Mouse (Mus musculus): ENCODE measurements around the gene Nfe2.
"Not testable (repeated sequence)": the region's sequence is repeated elsewhere in the genome, so short reads cannot be mapped to it uniquely, and the experiment has no call there.

The Nfe2 gene

GRCm38 (mm10) chr15:103290843-103291242 lies 32.6 kb upstream of the Nfe2 start:
- no peak for DNase-seq (ENCODE audit: low spot score)

DNA sequence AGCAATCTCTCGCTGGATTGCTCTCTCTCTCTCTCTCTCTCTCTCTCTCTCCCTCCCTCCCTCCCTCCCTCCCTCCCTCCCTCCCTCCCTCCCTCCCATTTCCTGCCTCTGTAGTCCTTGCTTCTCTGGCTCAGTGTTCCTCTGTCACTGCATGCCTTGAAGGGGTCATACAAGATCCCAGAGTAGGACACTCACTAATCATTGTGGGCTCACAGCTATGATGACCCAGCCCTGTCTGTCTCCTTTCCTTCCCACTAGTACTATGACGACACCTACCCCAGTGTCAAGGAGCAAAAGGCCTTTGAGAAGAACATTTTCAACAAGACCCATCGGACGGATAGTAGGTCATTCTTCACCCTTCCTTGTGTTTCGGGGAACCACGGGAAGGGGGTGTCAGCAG lies 32.2 kb upstream of the Nfe2 start:
- DNase-seq (ENCODE audit: low spot score) = no peak

GRCm38 (mm10) chr15:103289600-103289999 lies 31.4 kb upstream of the Nfe2 start:
- DNase-seq (ENCODE audit: low spot score) = no peak

DNA sequence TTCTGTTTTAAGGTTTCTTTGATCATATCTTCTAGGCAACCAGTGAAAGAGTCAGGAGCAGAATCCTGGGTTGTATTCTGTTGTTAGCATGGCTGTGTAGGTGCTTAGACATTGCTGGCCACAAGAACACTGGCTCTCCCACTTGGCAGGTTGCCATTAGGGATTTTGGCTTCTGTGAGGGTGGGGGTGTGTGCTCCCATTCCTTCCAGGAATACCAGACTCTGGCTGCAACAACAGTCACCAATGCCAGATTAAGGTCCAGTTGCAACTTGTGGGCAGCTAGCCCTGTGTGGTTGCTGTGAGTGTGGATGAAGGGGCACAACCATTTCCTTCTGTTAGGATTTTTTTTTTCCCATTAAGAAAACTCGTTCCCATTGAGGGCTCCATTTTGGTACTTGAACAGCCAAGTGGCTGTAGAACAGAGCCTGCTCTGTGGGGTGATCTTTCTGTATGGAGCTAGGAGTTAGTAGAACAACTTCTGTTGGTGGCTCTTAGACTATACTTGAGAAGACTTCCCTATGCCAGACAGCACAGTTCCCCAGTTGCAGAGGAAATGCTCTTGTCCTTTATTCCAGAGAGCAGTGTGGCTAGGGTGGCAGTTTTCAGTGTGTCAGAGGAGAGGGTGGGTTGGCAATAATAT lies 27.7 kb upstream of the Nfe2 start:
- peak; percentile 46 for DNase-seq (ENCODE audit: low spot score)

- DNase-seq (ENCODE audit: low spot score) = no peak
These were observed 26.4 kb upstream of the Nfe2 start for GRCm38 (mm10) chr15:103284647-103285046.

- no peak for DNase-seq (ENCODE audit: low spot score)
These were observed 25.9 kb upstream of the Nfe2 start for GRCm38 (mm10) chr15:103284066-103284465.

DNA sequence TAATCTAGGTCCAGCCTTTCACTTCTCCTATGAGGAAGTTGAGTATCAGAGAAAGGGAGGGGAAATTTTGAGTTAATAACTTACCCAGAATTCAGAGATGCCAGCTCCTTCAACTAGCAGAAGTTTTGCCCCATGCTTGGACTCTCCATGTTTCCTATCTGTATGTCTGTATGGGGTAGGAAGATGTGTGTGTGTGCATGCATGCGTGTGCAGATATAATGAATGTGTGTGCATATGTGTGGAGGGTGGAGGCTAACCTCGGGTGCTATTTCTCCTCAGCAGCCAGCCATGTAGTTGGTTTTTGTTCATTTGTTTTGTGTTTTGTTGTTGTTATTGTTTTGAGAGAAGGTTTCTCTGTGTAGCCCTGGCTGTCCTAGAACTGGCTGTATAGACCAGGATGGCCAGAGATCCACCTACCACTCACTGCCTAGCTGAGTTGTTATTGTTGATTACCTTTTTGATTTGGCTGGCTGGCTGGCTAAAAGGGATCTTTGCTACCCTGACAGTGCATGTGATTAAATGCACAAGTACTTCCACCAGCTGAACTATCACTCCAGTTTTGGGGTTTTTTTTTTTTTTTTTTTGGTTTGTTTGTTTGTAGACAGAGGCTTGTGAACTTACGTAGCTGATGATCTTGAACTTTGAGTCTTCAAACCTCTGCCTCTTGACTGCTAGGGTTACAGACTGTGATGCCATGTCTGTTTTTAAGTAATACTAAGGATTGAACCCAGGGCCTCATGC lies 23.4 kb upstream of the Nfe2 start:
- DNase-seq (ENCODE audit: low spot score) = no peak

DNA sequence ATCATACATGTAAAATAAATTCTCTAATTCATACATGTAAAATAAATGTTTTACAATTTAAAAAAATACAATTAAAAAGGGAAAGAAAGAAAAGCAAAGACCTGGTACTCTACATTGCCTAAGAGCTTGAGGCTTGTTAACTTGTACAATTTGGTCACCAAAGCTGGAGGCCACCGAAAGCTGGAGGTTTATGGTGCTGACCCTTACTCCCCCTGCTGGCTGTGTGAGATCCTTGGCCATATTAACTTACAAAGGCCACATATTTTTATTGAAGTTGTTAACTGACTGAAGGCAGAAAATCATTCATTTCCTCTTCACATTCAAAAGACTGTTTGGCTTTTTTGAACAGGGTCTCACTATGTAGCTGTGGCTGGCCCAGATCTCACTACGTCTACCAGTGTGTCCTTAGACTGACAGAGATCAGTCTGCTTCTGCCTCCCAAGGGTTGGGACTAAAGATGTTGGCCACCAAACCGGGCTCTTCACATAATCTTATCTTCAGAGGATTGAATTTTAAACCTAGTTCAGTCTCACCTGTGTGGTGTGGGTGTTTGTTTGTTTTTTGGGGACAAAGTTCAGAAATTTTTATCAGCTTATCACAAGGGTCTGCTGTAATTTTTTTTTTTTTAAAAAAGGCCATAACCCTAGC lies 22.7 kb upstream of the Nfe2 start:
- DNase-seq (ENCODE audit: low spot score) = no peak

GRCm38 (mm10) chr15:103279750-103280149 lies 21.5 kb upstream of the Nfe2 start:
- no peak for DNase-seq (ENCODE audit: low spot score)

DNA sequence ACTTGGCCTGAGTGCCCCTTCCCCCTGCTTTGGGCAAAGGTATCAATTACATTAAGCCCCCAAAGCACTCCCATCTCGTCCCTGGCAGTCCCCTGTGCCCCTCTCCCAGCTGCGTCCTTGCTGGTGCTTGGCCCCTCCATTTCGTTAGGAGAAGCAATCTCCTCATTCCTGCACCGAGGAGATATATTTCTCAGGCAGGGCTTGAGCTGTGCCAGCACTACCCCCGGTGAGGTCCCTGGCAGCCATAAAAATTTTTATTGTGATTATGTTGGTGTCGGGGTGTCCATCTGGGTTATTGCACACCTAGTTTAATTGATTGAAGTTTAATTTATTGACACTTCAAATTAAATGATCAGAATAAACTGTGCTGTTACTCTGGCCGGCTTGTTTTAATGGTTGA lies 19.7 kb upstream of the Nfe2 start:
- no peak for DNase-seq (ENCODE audit: low spot score)

GRCm38 (mm10) chr15:103275943-103276342 lies 17.7 kb upstream of the Nfe2 start:
- not testable (repeated sequence) for DNase-seq (ENCODE audit: low spot score)

GRCm38 (mm10) chr15:103272419-103273279 lies 14.4 kb upstream of the Nfe2 start, which contains the start of gene Copz1:
TSS of gene Copz1 (plus strand) at chr15:103272714.
- peak; percentile 90 for DNase-seq (ENCODE audit: low spot score)

DNA sequence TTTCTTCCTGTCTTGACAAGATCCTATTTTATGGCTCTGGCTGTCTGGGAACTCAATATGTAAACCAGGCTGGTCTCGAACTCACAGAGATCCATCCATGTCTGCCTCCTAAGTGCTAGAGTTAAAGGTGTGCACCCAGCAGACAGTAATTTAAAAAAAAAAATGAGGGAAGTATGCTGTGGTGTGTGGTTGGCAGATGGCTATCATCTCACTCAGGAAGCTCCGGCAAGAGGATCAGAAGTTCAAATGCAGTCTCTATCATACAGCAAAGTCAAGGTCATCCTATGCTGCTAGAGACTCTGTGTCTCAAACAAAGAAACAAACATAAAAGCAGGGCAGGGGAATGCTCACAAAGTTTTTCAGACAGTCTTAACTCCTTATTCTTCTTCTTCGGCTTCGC lies 10.7 kb upstream of the Nfe2 start:
- DNase-seq (ENCODE audit: low spot score) = no peak

- DNase-seq (ENCODE audit: low spot score) = no peak
These were observed 6.6 kb upstream of the Nfe2 start for GRCm38 (mm10) chr15:103264794-103265193.

DNA sequence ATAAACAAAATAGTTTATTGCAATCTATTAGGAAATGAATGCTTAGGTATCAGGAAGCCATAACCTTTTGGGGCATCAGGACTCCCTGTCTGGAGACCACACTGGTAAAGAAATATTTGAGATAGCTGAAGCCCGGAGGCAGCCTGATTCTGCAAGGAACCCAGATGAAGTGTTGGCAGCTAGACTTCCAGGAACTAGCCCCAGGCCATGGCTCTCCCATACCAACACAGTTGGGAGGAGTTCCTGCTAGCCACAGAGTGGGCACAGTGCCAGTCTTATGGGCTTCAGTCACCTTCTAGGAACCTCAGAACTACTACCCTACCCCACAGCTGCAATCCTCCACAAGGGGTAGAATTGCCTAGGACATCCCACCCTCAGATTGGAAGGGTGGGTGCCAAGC lies 1.8 kb upstream of the Nfe2 start:
- DNase-seq (ENCODE audit: low spot score) = no peak

- DNase-seq (ENCODE audit: low spot score) = no peak
These were observed 959 bp upstream of the Nfe2 start for GRCm38 (mm10) chr15:103259162-103259561.

- DNase-seq (ENCODE audit: low spot score) = no peak
These were observed 1.8 kb downstream of the Nfe2 start for GRCm38 (mm10) chr15:103256210-103256986.

DNA sequence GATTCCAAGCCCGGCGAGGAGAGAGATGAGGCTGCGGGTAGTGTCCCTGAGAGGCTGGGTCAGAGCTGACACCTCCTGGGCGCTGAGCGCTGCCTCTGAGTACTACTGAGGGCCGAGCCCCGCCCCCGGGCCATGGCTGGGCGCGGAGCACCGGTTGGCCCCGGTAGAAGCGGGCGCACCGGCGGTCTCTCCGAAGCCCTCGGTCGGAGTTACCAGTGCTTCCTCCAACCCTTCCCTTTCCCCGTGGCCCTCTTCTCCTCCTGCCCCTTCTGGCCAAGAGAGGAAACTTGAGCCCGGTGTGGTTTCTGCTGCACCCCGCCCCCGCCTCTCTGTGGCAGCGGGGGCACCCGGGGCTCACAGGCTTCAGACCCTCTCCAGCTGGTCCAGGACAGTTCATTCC lies 3.0 kb downstream of the Nfe2 start:
- DNase-seq (ENCODE audit: low spot score) = peak; percentile 51

DNA sequence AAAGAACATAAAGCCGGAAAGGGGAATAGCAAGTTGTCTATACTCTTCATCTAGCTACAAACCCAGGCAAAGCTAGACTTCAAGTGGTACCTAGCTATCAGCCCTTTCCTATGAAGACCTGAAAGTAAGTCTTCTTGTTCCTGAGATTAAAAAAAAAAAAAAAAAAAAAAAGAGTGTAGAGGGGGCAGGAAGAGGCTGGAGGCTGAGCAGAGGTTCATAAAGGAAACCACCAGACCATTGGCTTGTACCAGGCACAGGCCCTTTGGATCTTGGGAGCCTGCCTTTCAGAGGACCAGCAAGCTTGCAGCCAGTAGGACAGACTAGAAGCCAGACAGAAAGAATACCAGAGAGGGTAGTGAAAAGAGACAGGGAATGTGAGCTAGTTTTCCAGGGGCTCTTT lies 4.9 kb downstream of the Nfe2 start:
- DNase-seq (ENCODE audit: low spot score) = no peak

DNA sequence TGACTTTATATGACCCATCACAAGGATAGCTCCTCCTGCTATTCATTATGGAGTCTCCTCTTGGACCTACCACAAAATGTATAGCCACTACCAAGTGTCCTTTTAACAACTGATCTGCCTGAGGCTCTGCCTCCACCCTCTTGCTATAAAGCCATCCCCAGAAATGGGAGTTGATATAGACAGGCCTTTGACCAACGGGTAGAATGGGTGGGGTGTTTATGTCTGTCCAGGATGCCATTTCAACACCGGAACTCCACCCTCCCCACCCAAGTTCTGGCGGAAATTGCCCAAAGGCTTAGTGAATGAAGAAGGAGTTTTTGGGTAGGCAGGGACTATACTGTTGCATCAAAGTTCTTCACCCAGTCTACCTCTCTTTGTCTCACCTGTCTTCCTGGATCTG lies 5.5 kb downstream of the Nfe2 start:
- no peak for DNase-seq (ENCODE audit: low spot score)

- DNase-seq (ENCODE audit: low spot score) = no peak
These were observed 6.6 kb downstream of the Nfe2 start for GRCm38 (mm10) chr15:103251595-103251994.
